Mouse (Mus musculus): ENCODE data around the gene Trp53rka.
"Not testable (repeated sequence)": the region's sequence is repeated elsewhere in the genome, so short reads cannot be mapped to it uniquely, and the experiment has no call there.

The Trp53rka gene

DNA sequence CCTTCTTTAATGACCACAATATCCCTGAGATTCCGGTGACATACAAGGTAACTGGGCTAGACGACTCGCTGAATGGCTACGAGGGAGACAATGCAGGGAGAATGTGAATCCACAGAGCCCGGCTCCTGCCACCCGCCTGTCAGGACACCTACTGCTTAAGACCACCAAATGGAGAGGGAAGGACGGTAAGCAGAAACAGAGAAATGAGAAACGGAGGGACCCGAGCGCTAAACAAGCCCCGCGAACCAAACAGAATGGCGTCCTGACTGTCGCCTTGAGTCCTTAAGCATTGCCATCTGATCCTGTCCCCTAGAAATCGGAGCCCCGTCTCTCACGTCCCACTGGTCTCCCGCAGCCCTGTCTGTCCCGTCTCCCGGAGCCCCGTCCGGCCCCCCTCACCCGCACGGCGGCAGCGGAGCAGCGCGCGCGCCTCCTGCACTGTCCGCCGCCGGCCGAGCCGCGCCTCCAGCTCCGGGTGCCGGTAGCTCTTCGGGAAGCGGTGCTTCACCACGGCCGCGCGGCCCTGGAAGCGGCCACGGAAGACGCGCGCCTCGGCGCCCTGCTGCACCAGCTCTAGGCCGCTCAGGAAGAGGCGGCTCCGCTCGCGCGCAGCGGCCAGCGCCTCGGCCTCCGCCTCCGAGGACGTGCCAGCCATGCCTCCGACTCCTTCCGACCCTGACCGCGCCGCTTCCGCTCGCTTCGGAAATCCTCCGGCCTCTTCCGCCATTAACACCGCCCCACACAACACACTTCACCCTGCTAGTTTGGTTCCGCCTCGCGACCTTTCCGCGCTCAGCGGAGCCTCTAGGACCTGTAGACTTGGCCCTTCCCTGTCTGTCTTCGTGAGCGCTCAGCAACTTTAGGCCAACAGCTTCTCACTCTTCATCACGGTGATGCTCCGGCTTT lies at the start of gene Trp53rka:
TSS of gene Trp53rka (minus strand) at position 677 of the 906 bp plus-strand sequence.
- DNase-seq (ENCODE audit: low spot score): peak; percentile 88

DNA sequence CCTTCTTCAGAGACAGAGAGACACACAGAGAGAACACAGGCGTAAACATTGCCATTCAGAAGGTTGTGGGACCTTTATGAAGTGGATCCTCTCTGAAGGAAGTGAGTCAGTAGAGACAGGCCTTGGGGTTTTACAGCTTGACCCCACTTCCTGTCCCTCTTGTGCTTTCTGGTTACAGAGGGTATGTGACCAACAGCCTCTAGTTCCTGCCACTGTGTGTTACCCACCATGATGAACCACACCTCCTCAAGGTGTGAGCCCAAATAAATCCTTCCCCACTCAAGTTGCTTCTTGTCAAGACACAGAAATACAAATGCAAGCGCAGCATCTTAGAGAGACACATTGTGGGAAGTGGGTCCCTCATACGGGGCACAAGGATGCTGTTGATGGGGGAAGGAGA lies 47.9 kb upstream of the Trp53rka start:
- DNase-seq (ENCODE audit: low spot score): no peak

DNA sequence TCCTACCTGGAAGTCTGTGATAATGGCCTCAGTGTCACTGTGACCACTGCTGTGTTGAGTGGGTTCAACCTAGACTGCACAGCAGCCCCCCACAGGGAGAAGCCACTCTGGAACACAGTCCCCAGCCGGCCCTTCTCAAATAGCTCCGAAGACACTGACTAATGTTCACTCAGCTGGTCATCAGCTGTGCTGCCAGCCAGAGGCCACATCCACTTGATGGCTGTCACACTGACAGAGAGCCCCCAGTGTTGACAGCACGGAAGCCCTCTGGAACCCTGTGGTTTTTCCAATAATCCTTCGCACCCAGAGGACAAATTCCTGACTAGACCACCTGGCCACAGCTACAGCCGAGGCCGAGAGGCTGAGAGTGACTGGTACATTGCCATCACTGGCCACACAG lies 40.7 kb upstream of the Trp53rka start:
- DNase-seq (ENCODE audit: low spot score): no peak

DNA sequence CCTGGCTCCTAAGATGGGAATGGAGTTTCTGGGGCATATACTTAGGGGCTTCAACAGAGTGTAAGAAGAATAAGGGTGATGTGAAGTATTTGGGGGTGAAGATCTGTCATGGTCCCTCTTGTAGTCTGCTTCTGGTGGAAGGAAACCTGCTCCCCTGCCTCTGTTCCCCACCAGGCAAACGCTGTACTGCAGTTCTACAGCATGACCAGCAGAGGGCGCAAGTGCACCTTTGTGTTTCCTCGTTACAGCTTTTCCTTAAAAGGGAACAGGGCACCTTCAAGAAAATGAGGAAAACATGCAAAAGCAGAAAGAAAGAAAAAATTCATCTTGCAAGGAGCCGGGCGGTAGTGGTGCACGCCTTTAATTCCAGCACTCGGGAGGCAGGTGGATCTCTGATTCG lies 36.0 kb upstream of the Trp53rka start:
- DNase-seq (ENCODE audit: low spot score): peak; percentile 76

DNA sequence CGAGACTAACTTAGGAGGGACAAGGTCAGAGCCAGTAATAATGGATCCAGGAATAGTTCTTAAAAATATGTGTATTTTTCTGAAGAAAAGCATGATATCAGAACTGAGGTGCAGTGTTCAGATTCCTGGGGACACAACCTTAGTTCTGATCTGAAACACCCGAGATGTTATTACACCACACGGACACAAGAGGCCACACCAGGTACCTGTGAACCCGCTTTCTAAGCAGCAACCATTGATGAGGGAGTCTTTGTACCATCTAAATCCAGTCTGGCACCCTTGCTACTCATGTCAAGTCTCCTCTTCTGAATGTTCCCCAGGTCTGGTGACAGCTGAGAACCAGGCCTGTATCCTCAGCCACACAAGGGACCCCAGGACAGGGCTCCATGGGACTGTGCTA lies 32.5 kb upstream of the Trp53rka start:
- DNase-seq (ENCODE audit: low spot score): no peak

DNA sequence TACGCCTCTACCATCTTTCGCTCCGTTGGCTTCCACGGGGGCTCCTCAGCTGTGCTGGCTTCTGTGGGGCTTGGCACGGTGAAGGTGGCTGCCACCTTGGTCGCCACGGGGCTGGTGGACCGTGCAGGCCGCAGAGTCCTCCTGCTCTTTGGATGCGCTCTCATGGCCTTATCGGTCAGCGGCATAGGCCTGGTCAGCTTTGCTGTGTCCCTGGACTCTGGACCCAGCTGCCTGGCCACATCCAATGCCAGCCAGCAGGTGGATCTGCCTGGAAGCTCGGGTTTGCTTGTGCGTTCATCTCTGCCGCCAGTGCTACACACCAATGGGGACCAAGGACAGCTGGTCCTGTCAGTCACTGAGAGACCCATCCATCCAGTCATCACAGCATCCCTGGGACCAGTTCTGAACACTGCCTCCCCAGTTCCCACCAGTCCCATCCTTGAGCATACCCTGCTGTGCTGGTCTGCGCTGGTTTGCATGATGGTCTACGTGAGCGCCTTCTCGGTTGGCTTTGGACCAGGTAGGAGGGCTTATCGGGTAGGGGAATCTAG lies 22.1 kb upstream of the Trp53rka start:
- DNase-seq (ENCODE audit: low spot score): no peak

DNA sequence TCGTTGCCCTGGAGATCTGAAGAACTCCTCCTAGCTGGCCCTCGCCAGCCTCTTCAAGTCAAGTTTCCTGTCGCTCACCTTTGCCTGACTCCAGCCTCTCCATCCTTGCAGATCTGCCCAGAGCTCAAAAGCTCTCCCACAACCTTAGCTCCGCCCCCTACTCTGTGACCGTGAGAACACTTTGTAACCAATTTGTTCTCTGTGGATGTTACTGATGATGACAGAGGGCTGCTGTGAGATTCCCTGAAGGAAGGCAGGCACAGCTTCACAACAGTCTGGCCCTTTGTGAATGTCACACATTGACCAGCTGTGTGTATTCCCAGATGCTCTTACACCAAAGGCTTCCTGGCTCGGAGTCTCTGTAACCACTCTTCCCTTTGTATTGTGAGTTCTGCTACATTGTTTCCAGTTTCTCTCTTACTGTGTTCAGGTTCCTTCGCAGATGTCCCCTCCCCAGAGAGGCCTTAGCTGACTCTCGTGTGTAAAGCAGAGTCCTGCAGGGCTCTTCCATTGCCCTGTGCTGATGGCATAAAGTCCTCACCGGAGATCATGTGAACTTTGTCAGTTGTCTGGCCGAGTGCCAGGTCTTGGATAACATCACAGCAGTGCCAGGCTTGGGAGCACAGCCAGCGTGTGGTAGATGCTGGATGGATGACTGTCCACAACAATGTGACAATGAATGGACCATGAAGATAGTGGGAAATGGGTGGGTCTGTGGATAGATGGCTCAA lies 19.9 kb upstream of the Trp53rka start:
- peak; percentile 89 for DNase-seq (ENCODE audit: low spot score)

DNA sequence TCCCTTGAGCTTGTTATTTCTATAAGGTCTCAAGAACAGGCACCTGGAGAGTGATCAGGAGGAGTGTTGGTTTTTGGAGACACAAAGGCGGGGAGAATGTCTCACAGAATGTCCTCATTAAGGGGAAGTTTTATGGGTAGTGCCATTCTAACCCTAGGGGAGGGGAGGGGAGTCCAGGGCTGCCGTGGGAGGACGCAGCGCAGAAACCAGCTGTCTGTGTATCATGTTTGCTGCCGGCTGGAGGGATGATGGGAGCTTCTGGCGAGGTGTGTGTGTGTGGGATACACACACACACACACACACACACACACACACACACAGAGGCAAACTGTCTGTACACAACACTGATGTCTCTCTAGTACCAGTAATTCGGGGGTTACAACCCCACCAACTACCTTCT lies 19.3 kb upstream of the Trp53rka start:
- no peak for DNase-seq (ENCODE audit: low spot score)

DNA sequence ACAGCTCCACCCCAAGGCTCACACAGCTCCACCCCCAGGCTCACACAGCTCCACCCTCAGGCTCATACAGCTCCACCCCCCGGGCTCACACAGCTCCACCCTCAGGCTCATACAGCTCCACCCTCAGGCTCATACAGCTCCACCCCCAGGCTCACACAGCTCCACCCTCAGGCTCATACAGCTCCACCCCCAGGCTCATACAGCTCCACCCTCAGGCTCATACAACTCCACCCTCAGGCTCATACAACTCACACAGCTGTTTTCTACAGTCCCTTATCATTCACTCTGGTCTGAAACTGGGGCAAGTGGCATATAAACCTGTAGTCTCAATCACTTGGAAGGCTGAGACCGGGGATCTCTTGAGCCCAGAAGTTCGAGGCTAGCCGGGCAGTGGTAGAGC lies 18.4 kb upstream of the Trp53rka start:
- not testable (repeated sequence) for DNase-seq (ENCODE audit: low spot score)

DNA sequence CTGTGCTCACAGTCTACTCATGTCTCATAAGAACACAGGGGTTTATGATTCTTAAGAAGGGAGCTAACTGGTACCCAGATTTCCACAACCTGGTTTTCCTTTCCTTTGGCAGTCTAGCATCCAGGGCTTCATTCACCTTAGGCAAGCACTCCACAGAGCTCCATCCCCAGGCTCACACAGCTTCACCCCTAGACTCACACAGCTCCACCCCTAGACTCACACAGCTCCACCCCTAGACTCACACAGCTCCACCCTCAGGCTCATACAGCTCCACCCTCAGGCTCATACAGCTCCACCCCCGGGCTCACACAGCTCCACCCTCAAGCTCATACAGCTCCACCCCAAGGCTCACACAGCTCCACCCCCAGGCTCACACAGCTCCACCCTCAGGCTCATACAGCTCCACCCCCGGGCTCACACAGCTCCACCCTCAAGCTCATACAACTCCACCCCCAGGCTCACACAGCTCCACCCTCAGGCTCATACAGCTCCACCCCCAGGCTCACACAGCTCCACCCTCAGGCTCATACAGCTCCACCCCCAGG lies 17.9 kb upstream of the Trp53rka start:
- not testable (repeated sequence) for DNase-seq (ENCODE audit: low spot score)

DNA sequence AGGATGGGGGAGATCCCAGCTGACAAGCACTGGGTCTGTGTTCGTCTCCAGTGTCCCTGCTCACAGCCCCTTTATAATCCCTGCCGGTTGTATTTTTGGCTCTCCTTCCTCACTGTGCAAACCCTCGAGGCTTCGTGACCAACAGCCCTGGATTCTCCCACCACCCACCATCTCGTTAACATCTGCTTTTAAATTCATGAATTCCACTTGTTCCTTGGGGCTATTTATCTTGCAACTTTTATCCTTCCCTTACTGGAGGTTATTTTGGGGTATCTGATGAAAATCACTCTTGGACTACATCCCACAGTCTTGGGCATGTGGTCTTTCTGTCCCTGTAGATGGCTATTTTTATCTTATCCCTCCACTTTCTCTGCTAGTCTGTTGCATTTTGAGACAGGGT lies 17.3 kb upstream of the Trp53rka start:
- no peak for DNase-seq (ENCODE audit: low spot score)

DNA sequence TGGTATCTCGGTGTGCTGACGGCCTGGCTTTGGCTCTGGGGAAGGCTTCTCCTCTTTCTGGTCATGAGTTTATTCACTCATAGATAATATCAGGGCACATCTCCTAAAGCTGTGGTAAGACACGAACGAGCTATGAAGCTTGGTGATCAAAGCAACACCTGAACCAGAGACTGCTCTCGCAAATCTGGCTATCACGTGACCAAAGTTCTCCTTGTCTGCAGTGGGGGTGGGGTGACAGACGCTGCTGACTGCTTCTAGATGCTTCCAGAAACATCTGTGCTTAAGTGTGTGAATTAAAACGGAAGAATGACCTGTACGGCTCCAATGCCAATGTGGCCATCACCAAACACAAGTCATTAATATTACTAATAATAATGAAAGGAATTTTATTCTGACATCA lies 16.6 kb upstream of the Trp53rka start:
- DNase-seq (ENCODE audit: low spot score): no peak

DNA sequence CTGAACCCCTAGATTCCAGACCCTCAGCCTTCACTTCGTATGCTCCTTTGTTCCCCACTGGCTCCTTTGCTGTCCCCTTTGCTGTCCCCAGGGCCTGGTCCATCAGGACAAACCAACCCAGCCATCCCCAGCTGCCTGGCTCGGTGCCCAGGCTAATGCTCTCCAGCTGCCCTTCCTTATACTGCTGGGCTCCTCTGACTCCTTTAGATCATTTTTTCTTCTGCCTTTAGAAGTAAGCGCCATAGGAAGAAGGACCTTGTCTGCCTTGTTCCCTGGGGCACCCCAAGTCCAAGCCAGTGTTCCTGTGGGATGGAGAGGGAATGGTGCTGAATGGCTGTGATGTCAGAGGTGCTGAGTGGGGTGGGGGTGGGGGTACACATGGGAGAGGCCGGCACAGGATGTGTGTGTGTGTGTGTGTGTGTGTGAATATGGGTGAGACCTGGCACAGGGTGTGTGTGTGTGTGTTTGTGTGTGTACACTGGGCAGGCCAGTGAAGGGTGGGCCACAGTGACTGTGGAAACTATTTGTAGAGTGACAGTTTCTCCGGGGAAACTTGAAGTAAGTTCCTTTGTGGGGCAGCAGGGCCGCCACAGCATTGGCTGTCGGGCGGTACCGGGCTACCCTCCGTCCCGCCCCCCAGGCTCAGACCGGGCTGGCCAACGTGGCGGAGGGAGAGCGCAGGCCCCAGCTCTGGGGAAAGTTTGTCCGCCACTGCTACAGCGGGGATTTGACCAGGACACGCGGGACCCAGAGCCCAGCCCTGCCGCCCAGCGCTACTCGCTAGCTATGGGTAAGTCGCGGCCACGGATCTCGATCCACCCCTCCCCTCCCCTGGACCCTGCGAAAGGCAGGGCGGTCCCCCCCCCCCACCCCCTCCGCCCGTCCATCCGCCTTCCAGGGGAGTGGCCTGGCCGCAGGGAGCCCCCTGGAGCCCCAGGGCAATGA lies 10.4 kb upstream of the Trp53rka start, which contains the start of gene Slc2a10:
TSS of gene Slc2a10 (plus strand) at position 529 of the 945 bp plus-strand sequence.
- peak; percentile 56 for DNase-seq (ENCODE audit: low spot score)

DNA sequence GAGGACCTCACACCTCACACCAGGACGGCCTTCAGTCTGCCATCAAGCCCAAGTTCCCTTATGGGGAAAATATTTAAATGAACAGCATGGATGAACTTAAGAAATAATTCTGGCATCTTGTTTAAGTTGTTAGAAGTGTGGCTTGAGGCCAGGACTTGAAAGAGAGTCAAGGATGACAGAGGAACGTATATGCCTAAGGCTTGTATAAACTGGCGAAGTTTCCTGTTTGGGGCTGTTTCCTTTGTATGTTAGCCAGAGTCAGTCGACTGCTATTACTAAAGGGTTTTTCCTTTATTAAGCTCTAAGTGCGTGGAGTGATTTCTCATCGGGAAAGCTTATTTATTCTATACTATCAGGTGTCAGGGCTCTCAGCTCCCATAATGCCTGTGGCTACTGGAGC lies 5.7 kb upstream of the Trp53rka start:
- no peak for DNase-seq (ENCODE audit: low spot score)

DNA sequence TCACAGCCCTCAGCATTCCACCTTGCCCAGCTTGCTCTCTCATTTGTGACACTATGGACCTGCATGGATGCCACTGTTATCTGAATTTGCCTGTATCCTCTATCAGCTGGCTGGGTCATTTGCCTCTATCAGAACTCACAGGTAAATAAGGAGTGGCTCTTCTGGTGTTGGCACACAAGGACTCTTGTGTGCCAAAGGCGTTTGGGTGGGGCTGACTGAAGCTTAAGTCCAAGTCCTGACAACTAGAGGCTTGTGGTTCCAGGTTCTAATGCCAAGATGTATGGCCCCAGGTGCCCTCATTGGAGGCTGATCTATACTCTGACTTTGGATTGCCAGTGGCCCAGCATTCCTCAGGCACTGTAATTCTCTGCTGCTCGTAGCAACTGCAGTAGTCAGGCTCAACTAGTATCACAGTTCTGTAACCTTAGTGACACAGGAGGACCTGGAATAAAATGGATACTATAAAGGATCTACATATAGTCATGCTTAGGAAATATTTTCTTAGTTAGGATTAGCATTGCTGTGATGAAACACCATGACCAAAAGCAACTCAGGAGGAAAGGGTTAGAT lies 4.7 kb upstream of the Trp53rka start:
- DNase-seq (ENCODE audit: low spot score): no peak

DNA sequence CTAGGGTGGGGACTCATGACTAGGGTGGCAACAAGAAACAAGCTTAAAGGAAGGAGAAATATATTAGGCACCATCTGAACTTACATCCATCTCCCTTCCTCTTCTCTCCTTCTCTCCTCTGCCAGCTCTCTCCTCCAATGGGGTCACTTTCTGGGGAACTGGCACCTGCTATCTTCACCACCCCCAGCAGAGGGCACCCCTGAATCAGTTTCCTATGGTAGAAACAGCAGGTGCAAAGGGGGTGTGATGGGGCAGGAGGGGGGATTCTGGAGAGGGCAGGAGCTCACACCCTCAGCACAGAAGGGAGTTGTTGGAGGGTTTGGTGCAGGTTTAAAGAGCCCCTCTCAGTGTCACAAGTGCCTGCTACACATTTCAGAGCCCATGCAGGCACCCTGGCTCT lies 3.1 kb upstream of the Trp53rka start:
- DNase-seq (ENCODE audit: low spot score): peak; percentile 52

DNA sequence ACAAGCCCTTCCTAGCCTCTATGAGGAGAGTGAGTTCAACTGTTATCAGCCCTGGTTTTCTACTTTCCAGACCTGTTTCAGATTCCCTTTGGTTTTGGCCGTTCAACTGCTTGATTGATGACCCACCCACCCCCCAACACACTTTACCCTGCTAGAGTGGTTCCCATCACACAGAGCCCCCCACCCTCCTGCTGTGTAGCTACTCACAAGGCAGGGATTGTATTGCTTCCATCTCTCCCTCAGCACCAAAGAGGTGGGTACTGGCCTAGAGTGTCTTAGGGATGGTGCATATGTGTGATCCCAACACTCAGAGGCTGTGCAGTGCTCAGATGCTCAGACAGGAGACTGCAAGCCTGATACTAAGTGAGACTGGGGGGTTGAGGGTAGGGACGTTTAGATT lies 1.4 kb upstream of the Trp53rka start:
- DNase-seq (ENCODE audit: low spot score): no peak

DNA sequence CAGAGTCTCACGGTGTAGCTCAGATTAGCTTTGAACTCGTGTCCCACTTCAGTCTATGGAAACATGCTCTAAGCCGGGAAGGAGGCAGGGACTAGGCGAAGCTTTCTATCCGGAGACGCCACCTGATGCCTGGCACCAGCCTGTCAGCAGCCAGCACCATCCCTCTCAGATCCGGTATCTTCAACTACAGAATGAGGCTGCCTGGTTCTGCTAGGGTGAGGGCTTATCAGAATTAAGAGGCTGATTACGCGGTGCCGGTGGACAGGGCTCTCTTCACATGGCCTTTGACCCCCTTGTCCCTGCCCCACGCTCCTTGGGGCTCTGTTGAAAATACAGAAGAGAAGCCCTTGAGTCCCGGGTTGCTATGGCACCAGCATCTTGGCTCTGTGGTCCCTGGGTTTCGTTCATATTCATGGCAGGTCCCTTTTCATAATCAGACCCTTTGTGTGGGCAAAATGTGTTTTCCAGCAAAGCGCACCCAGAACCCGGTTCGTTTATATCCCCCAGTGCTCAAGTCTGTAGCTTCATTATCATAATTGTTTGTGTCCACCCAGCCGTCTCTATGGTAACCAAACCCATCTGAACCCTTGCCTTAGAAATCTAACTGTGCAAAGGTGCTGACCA lies 575 bp upstream of the Trp53rka start:
- no peak for DNase-seq (ENCODE audit: low spot score)

DNA sequence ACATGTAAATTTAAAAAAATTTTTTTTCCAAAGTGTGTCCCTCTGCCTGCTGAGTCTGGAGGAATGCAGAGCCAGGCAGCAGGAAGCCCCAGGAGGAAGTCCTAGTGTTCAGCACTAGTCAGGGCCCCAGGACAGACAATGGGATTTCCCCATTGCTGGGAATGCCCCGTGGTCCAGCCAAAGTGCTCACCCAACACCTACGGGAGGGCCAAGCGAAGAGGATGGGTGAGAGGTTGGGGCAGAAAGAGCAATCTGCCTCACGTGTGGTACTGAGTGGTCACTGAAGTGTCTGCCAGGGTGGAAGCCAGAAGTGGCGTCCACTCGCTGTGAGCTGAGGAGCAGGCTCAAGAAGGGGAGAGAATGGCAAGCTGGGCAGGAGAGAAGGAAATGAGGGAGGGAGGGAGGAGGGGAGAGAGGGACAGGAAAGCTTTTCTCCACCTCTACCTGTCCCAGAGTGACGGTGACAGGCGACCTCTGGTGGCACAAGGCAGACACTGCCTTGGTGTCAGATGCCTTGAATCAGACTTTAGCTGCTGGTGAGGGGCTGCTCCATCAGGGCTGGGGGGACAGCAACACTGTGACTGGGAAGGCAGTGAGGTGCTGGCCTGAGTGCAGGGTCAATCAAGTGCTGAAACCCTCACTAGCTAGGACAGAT lies 6.1 kb downstream of the Trp53rka start:
- peak; percentile 61 for DNase-seq (ENCODE audit: low spot score)

DNA sequence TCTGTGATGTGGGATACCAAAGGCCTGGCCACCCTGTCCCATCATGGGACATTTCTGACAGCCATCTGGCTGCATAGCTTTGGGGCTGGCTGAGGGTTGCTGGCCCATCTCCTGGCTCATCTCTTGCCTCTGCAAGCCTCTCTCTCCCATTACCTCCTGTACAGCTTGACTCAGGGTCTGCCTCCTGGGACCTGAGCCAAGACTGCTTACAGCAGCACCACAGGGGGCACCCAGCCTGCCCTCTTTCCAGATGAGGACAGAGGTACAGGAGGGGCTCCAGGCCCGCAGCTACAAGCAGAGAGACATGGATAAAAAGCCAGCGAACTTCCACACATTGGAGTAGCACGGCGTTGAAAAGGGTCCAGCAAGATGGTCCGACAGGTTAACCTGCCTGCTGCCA lies 6.7 kb downstream of the Trp53rka start:
- no peak for DNase-seq (ENCODE audit: low spot score)
